Mouse (Mus musculus) heart, adult 2 months (tissue): ENCODE data around the gene Lrp5. TPM values are rescaled to one million over a fixed set of nuclear protein-coding genes. Genes with fewer than 3 reads are reported as not detected.

ENCODE experiments used
- DNase-seq, 2 experiments: peaks; one replicate each; pipeline ENCODE4 v3.0.0; 2021
- H3K27ac ChIP-seq: fragments of 200-600 bp; 2 replicates; pipeline ENCODE4 v1.8.1; 2022
- H3K27me3 ChIP-seq: fragments of 200-500 bp; 2 replicates; pipeline ENCODE4 v1.6.1; 2012; ENCODE audit warnings: mild to moderate bottlenecking, low read length, inconsistent platforms, mixed read lengths; ENCODE audit not compliant: control insufficient read depth, insufficient read depth
- H3K36me3 ChIP-seq: fragments of 200-500 bp; 2 replicates; pipeline ENCODE4 v1.6.1; 2012; ENCODE audit warnings: low read length, inconsistent platforms; ENCODE audit not compliant: control insufficient read depth, insufficient read depth
- H3K4me1 ChIP-seq: fragments of 200-500 bp; 2 replicates; pipeline ENCODE4 v1.6.1; 2011; ENCODE audit warnings: low read length; ENCODE audit not compliant: control insufficient read depth, insufficient read depth
- H3K4me3 ChIP-seq: fragments of 200-600 bp; 2 replicates; pipeline ENCODE4 v1.8.1; 2022
- H3K79me2 ChIP-seq: fragments of 200-500 bp; replicated peaks from 2 replicates; pipeline ENCODE4 v1.6.1; 2012; ENCODE audit warnings: mild to moderate bottlenecking, inconsistent platforms, low read length, moderate library complexity, mixed read lengths; ENCODE audit not compliant: control insufficient read depth, insufficient read depth
- H3K9ac ChIP-seq: fragments of 200-500 bp; 2 replicates; pipeline ENCODE4 v1.6.1; 2012; ENCODE audit warnings: low read depth, mild to moderate bottlenecking, control low read depth, inconsistent platforms, low read length, mixed read lengths
- CTCF ChIP-seq: fragments of 200-600 bp; IDR thresholded peaks from 2 replicates; pipeline ENCODE4 v1.8.1; 2022; ENCODE audit warnings: antibody characterized with exemption, mild to moderate bottlenecking, moderate library complexity
- EP300 ChIP-seq: fragments of 200-500 bp; IDR thresholded peaks from 2 replicates; pipeline ENCODE4 v1.6.1; 2011; ENCODE audit warnings: low read depth, low read length, control low read depth; ENCODE audit not compliant: insufficient read depth
- POLR2A ChIP-seq: fragments of 200-500 bp; IDR thresholded peaks from 2 replicates; pipeline ENCODE4 v1.6.1; 2011; ENCODE audit warnings: mild to moderate bottlenecking, low read depth, low read length, control low read depth; ENCODE audit not compliant: insufficient read depth
- WGBS: fragments of 180-500 bp; shearing (Covaris S2); methylation state at CpG from one replicate; pipeline ENCODE4 v1.1.7; 2018; 5-methylcytosine and 5-hydroxymethylcytosine counted together
- intact Hi-C: fragments of 180-260 bp; cut with DNase I; formaldehyde crosslinking; loops from one replicate; pipeline ENCODE4 v1.15.1; 2025
- polyA plus RNA-seq: library from polyadenylated mRNA; depleted of rRNA; stranded (reverse); fragments of >200 nt; gene quantifications from 2 replicates; pipeline ENCODE4 v1.2.3, GENCODE M21; 2012
- total RNA-seq, 2 experiments: library from RNA; stranded (reverse); gene quantifications; 2 replicates each; pipeline ENCODE4 v1.2.3; 2021

Gene Lrp5
- total and polyA plus RNA-seq, 3 experiments: 36.3 to 56.5 (median 52.2) TPM

GRCm38 (mm10) chr19:3562298-3562697 is 124.1 kb downstream of the Lrp5 start:
- intact Hi-C loops: loop anchor here (5.0 kb wide), 1 partner anchor 35 kb away; no protein-coding TSS in a partner anchor
- WGBS: 89% methylated on average over 2 of the region's 2 CpGs
- H3K9ac ChIP-seq: no peak overlapping the region
- H3K27me3 ChIP-seq: no peaks in the 10 kb centered on the region
- peaks cover 44% of the 10 kb centered on the region for H3K36me3 ChIP-seq
- H3K27ac ChIP-seq: peak overlapping the region; percentile 27
- peaks cover 13% of the 10 kb centered on the region for H3K79me2 ChIP-seq
- H3K4me1 ChIP-seq: peaks cover 32% of the 10 kb centered on the region
- H3K4me3 ChIP-seq: no peak overlapping the region
- DNase-seq: no peak
- TF ChIP-seq CTCF (no peak), EP300 (no peak), POLR2A (no peak)

DNA sequence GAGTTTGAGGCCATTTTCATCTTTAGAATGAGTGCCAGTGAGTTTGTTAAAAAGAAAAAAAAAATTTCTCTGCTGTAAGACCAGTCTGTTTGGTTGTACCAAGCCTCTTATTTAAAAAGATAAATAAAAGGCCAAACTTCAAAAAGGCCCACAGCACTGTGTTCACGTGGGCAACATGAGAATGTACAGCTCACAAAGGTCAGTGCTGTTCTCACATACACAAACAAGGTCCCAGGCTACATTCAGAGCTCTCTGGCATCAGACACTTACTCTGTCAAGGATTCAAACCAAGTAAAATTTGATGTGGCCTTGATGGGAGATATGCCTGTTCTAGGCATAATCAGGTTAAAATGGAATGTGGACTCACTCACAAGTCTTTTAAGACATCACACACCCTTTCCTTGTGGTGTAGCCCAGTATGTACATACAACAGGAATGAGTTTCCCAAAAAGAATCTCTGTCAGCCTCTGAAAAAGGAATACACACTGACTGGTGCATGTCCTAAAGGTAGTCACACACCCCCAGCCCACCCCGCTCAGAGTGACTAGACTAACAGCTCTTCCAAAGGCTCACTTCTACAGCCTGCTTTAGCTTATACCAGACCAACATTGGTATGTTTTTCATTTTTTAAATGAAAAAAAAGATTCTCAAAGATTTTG is 130.1 kb downstream of the Lrp5 start:
- DNase-seq: no peak
- H3K27me3 ChIP-seq: no peaks in the 10 kb centered on the region
- no peak overlapping the region for H3K4me3 ChIP-seq
- H3K4me1 ChIP-seq: peaks cover 15% of the 10 kb centered on the region
- no peak overlapping the region for H3K27ac ChIP-seq
- peaks cover 19% of the 10 kb centered on the region for H3K36me3 ChIP-seq
- H3K79me2 ChIP-seq: peaks cover 12% of the 10 kb centered on the region
- no peak for TF ChIP-seq POLR2A
- no peak for TF ChIP-seq EP300
- TF ChIP-seq CTCF: no peak
- H3K9ac ChIP-seq: no peak overlapping the region
- intact Hi-C loops: no loop called here
- WGBS: 84% methylated on average over 2 of the region's 2 CpGs

DNA sequence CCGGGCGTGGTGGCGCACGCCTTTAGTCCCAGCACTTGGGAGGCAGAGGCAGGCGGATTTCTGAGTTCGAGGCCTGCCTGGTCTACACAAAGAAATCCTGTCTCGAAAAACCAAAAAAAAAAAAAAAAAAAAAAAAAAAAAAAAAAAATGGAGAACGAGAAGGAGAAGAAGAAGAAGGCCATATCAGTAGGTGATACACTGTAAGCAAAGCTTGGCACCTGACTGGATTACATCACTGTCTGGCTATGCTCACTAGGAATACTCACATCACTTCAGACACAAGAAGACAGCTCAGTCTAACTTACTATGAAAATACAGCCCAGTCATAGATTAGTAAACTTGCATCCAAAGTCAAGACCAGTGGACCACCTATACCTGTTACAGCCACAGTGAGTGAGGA is 131.6 kb downstream of the Lrp5 start:
- no peak for DNase-seq
- 83% methylated on average over 8 of the region's 8 CpGs for WGBS
- Histone ChIP-seq H3K27ac (no peak overlapping the region), H3K4me3 (no peak overlapping the region), H3K4me1 (peaks cover 10% of the 10 kb centered on the region), H3K79me2 (peaks cover 11% of the 10 kb centered on the region), H3K36me3 (peaks cover 15% of the 10 kb centered on the region), H3K9ac (no peak overlapping the region), H3K27me3 (no peaks in the 10 kb centered on the region)
- intact Hi-C loops: no loop called here
- TF ChIP-seq POLR2A (no peak), CTCF (no peak), EP300 (no peak)

- no peak for DNase-seq
- Histone ChIP-seq H3K27me3 (no peaks in the 10 kb centered on the region), H3K9ac (no peak overlapping the region), H3K4me3 (no peak overlapping the region), H3K79me2 (peaks cover 10% of the 10 kb centered on the region), H3K4me1 (peaks cover 12% of the 10 kb centered on the region), H3K36me3 (peaks cover 19% of the 10 kb centered on the region), H3K27ac (no peak overlapping the region)
- TF ChIP-seq CTCF: no peak
- TF ChIP-seq EP300: no peak
- TF ChIP-seq POLR2A: no peak
- intact Hi-C loops: no loop called here
- WGBS: 35% methylated on average over 4 of the region's 4 CpGs
Measured at GRCm38 (mm10) chr19:3551573-3552159, 134.7 kb downstream of the Lrp5 start.

GRCm38 (mm10) chr19:3550101-3550500 is 136.3 kb downstream of the Lrp5 start:
- H3K4me1 ChIP-seq: peaks cover 16% of the 10 kb centered on the region
- intact Hi-C loops: no loop called here
- H3K79me2 ChIP-seq: peaks cover 14% of the 10 kb centered on the region
- no peak overlapping the region for H3K9ac ChIP-seq
- peaks cover 30% of the 10 kb centered on the region for H3K36me3 ChIP-seq
- H3K27ac ChIP-seq: no peak overlapping the region
- DNase-seq: no peak
- no peaks in the 10 kb centered on the region for H3K27me3 ChIP-seq
- H3K4me3 ChIP-seq: no peak overlapping the region
- 87% methylated on average over 1 of the region's 1 CpGs for WGBS
- no peak for TF ChIP-seq CTCF
- TF ChIP-seq POLR2A: no peak
- TF ChIP-seq EP300: no peak

DNA sequence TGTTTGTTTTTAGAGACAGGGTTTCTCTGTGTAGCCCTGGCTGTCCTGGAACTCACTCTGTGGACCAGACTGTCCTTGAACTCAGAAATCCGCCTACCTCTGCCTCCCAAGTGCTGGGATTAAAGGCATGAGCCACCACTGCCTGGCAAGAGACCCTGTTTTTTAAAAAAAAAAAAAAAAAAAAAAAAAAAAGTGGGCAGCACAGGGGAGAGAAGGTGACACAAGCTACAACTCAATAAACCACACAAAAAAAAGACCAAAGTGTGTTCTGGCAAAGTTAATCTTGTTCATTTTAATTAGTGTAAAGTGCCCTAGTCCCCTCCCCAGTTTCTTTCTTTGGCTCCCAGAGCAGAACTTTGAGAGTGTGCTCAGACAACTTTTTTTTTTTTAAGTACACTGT is 137.1 kb downstream of the Lrp5 start:
- no peaks in the 10 kb centered on the region for H3K27me3 ChIP-seq
- peaks cover 33% of the 10 kb centered on the region for H3K36me3 ChIP-seq
- H3K9ac ChIP-seq: no peak overlapping the region
- peaks cover 12% of the 10 kb centered on the region for H3K79me2 ChIP-seq
- H3K4me3 ChIP-seq: no peak overlapping the region
- H3K4me1 ChIP-seq: peaks cover 21% of the 10 kb centered on the region
- 79% methylated on average over 1 of the region's 1 CpGs for WGBS
- TF ChIP-seq EP300 (no peak), POLR2A (no peak), CTCF (no peak)
- DNase-seq: no peak
- intact Hi-C loops: no loop called here
- H3K27ac ChIP-seq: no peak overlapping the region
